Comparison of ENCODE assay signal across 17 mouse cellular contexts in the genomic region with DNA sequence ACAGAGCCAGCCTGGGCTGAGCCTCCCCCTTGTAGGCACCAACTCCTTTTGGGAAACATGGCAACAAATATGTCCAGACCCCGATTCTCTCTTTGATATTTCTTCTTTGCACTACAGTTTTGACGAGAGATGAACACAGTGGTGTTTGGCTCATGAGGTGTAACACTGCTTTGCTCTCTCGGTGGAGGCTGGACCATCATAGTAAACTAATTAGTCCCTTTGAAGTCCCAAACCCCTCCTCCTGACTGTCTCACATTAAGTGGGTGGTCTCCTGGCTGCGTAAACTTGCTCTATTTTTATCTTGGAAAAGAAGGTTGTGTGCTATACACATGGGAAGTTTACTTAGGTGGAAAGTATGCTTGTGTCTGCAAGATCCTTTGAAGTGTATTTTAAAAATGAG.
"Had no signal": no experiment of that assay in that cellular context is flagged by ENCODE, and none has a peak within 500 bp of the region (broad histone marks: within the 10 kb centered on the region; RNA-seq: fewer than 3 reads in every experiment).

No protein-coding gene starts in this region.

- H3K9me3 ChIP-seq: limb, embryonic 15.5 days; midbrain, embryonic 13.5 days; neural tube, embryonic 13.5 days had no signal

- H3K4me2 ChIP-seq: limb, embryonic 15.5 days; liver, embryonic 11.5 days; midbrain, embryonic 13.5 days; neural tube, embryonic 13.5 days had no signal

- H3K27ac ChIP-seq: kidney, postnatal 0 days; layer of hippocampus, adult 2 months; limb, embryonic 15.5 days; liver, embryonic 14.5 days; macrophage; midbrain, embryonic 13.5 days; neural tube, embryonic 13.5 days had no signal

- H3K27me3 ChIP-seq: midbrain, embryonic 13.5 days; neural tube, embryonic 13.5 days had no signal

- H3K36me3 ChIP-seq: limb, embryonic 15.5 days; midbrain, embryonic 13.5 days; neural tube, embryonic 13.5 days had no signal

- ATAC-seq: intestine, postnatal 0 days; liver, postnatal 0 days; midbrain, embryonic 13.5 days had no signal

- H3K4me1 ChIP-seq: midbrain, embryonic 13.5 days had no signal

- H3K9ac ChIP-seq: limb, embryonic 15.5 days; liver, embryonic 14.5 days; liver, postnatal 0 days; midbrain, embryonic 13.5 days; neural tube, embryonic 13.5 days had no signal

- H3K4me3 ChIP-seq: layer of hippocampus, adult 2 months; limb, embryonic 15.5 days; midbrain, embryonic 13.5 days; myocyte; neural tube, embryonic 13.5 days had no signal

- DNase-seq: kidney, adult 2 months; kidney, postnatal 25 days; layer of hippocampus, adult 9-11 months; liver, postnatal 0 days; lung, postnatal 14 days; retina, postnatal 1 day; thymus, postnatal 25 days had no signal
